Mouse (Mus musculus): ENCODE measurements at regions not wholly inside any gene's neighbourhood (a gene's known extent, or its start where the extent isn't known, plus 50 kb on each side); places are given as distances from the start of the nearest gene placed in this dataset.

DNA sequence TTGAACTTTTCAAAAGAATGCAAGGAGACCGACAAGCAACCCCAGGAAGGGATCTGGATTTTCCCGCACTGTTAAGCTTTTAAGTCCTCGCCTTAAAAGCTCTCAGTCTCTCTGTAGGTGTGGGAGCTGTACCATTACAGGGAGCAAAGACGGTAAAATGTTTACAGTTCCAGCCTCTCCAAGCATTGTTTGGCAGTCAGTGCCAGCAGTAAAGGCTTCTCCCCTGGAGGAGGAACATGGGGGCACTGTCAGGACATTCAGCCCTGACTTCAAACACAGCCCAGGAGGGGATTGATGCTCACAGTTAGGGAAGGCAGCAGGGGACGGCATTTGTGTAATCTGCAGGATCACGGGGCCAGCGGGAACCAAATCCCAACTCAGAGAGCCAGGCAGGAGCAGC lies 750.2 kb downstream of the Tmem132b start:
- TF ChIP-seq CTCF (IDR thresholded peaks at IDR 0.05; ENCODE audit: low read depth, low read length) = no peak
- no peak for TF ChIP-seq POLR2A (IDR thresholded peaks at IDR 0.05; ENCODE audit: insufficient read depth, low read length)

Data from ES-Bruce4 (cell line).